Mouse (Mus musculus): ENCODE data around the gene Sdcbp2.

Sdcbp2 gene

GRCm38 (mm10) chr2:151571873-151572700 lies at the start of gene Sdcbp2:
Gene Sdcbp2, plus strand, starts transcription at chr2:151572622.
- no peak for DNase-seq (ENCODE audit: extremely low read depth, low read depth, low spot score)

- peak; percentile 61 for DNase-seq (ENCODE audit: extremely low read depth, low read depth, low spot score)
These were observed 47.9 kb upstream of the Sdcbp2 start for GRCm38 (mm10) chr2:151524324-151525041.

- no peak for DNase-seq (ENCODE audit: extremely low read depth, low read depth, low spot score)
These were observed 46.9 kb upstream of the Sdcbp2 start for GRCm38 (mm10) chr2:151525520-151525919.

- DNase-seq (ENCODE audit: extremely low read depth, low read depth, low spot score) = no peak
These were observed 44.4 kb upstream of the Sdcbp2 start for GRCm38 (mm10) chr2:151528066-151528465.

- DNase-seq (ENCODE audit: extremely low read depth, low read depth, low spot score) = no peak
These were observed 43.3 kb upstream of the Sdcbp2 start for GRCm38 (mm10) chr2:151529169-151529568.

DNA sequence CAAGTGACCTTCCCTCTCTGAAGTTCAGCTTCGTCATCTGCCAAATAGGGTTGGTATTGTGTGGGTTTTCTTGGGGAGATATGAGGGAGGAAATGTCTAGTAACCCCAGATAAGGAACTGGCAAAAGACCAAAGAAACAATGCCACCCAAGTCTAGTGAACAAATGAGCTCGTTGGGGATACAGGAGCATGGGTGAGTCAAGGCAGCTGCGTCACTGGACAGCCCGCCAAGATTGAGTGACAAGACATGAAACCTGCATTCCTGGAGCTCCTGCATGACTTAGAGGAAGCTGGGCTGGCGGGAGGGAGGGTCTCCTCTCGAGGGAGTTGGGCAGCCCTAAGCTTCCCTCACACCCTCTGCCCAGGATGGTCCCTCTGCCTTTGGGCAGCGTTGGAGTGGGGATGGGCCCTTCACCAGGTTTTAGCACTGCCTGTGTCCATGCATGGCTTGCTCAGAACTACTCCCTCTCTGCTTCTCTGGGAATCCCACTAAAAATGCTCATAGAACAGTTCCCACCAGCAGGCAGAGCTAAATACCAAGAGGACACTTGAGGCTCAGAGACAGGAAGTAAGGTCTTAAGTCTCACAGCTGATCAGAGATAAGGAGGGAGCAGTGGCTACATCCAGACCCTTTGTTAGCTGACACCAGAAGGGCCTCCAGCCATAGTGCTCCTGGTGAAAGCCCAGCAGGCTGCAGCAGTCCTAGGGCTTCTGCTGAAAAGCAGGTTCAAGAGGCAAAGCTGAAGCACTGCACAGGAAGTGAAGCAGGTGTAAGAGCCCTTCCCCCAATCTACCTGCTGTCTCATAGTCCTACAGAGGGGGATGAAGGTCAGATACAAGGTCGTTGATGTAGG lies 41.8 kb upstream of the Sdcbp2 start:
- no peak for DNase-seq (ENCODE audit: extremely low read depth, low read depth, low spot score)

DNA sequence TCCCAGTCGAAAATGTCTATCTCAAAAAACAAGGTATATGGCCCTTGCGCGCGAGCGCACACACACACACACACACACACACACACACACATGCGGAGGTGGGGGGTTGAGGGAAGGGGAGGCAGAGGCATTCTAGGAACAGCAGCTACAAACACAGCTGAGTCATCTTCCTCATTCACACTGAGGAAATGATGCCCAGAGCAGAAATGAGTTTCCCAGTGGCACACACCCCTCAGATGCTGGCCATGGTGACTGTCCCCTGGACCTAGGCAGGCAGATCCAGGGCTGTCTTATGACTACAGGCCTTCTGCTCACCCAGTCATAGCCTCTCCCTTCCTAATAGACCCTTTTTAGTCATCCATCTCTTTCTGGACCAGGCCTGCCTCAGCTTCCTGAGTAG lies 38.8 kb upstream of the Sdcbp2 start:
- no peak for DNase-seq (ENCODE audit: extremely low read depth, low read depth, low spot score)

GRCm38 (mm10) chr2:151535961-151536617 lies 36.3 kb upstream of the Sdcbp2 start:
- no peak for DNase-seq (ENCODE audit: extremely low read depth, low read depth, low spot score)

DNA sequence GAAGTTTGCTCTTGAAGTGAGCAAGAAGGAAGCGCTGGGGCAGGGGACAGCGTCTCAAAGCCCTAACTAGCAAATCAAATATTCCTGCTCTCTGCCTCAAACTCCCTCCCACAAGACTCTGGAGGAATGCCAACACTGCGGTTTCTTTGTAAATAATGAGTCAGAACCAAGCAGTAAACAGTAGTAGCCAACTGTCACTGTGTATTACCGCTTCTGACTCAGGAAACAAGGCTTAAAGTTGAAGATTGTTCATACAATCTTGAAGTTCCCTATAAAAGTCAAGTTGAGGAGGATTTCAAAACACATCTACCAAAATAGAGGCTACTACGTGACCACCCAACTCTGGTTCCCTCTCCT lies 35.8 kb upstream of the Sdcbp2 start:
- no peak for DNase-seq (ENCODE audit: extremely low read depth, low read depth, low spot score)

GRCm38 (mm10) chr2:151538646-151539045 lies 33.8 kb upstream of the Sdcbp2 start:
- DNase-seq (ENCODE audit: extremely low read depth, low read depth, low spot score) = no peak

DNA sequence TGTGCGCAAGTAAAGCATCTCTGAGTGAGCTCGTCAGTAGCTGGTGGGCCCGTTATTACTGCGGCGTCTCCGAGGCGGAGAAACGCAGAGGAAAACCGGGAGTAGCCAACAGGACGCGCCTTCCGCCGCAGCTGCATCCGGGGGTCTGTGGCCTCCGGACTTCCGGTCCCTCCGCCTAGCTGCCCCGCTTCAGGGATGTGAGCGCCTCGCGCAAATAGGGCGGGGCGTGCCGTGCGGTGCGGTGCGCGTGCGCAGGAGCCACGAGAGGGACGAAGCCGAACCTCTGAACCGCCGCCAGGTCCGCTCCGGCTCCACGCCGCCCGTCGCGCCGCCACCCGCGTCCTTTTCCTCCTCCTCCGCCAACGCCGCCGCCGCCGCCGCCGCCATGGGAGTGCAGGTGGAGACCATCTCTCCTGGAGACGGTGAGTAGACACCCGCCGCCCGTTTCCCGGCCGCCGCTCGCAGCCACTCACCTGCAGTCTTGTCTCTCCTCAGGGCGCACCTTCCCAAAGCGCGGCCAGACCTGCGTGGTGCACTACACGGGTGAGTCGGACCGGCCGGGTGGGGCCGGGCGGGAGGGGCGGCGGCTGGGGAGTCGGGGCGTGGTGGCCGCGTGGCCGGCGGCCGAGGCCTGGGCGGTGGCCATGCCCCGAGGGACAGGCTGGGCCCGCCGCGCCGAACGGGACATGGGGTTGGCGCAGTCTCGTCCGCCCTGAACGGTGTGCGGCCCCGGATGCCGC lies 29.9 kb upstream of the Sdcbp2 start, which contains the start of gene Fkbp1a:
Gene Fkbp1a, plus strand, starts transcription at position 161 of the 740 bp plus-strand sequence.
- DNase-seq (ENCODE audit: extremely low read depth, low read depth, low spot score) = no peak

DNA sequence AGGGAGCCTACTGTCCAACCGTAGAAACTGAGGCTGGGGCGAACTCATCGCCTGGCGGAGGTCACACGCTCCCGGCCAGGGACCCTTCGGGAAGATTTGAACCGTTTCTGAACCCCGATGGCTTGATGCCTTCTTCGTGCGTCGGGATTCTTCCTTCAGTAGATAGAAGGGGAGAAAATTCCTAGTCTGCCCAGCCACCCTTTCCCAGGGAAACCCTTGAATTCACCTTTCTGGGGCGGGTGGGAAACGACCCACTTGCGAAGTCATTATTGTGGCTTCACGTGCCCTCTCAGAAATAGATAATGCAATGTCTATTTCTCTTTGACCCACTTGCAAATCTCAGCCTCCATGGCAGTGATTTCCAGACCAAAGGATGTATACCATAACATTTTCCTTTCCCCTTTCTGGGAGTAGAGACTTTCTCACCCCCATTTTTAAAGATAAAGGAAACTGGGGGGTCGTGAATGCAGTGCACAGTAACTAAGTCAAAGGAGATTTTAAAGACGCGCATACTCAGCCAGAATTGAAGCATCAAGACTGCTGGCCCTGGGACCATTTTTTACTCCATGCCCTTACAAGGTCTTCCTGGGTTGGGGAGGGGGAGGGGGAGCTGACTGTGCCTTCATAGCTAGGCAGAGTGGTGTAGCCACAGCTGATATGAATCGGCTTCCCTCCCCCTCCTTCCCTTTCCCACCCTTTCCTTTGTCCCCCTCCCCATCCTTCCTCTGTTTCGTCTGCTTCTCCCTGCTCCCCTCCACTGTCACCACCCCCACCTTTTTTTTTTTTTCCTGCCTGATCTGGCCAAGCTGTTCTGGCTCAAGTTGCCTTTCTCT lies 29.1 kb upstream of the Sdcbp2 start:
- DNase-seq (ENCODE audit: extremely low read depth, low read depth, low spot score) = no peak

GRCm38 (mm10) chr2:151544673-151545072 lies 27.7 kb upstream of the Sdcbp2 start:
- no peak for DNase-seq (ENCODE audit: extremely low read depth, low read depth, low spot score)

DNA sequence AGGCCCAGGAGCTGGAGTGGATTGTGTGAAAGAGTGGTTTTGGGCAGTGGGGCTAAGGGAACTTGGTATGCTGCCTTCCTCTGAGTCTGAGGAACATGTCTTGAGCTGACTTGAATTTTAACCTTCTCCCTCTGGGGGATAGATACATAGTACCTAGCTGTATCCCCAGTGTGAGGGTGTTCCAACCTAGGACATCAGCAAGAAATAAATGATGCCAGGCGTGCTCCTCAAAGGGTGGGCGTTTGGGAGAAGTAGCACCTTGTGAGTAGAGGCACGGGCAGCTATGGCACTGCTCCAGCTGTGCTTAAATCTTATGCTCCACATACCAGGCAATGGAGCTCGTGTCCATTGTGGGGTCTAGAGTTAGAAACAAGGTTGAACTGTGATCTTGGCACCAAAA lies 25.9 kb upstream of the Sdcbp2 start:
- no peak for DNase-seq (ENCODE audit: extremely low read depth, low read depth, low spot score)

DNA sequence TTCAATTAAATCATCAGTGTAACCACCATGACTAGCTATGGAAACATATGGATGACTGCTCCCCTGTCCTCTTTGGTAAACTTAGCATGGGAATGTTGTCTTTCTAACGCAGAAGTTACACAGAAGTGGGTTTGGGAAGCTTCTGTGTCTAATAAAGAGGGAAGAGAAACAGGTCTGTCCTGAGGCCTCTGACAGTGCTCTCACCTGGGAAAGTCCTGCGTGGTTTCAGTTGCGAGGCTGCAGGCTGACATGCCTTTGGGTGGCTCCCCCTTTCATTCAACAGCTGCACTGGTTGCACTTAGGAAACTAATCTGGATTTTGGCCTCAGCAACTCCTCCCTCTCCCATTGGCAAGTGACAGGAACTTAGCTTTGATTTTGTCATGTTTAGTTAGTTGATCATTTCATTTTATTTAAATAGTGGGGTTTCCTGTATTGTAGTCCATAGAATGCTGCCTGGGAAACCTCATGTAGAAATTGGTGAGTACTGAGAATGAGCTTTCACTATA lies 22.8 kb upstream of the Sdcbp2 start:
- no peak for DNase-seq (ENCODE audit: extremely low read depth, low read depth, low spot score)

GRCm38 (mm10) chr2:151562930-151563921 lies 9.2 kb upstream of the Sdcbp2 start:
- DNase-seq (ENCODE audit: extremely low read depth, low read depth, low spot score) = no peak

DNA sequence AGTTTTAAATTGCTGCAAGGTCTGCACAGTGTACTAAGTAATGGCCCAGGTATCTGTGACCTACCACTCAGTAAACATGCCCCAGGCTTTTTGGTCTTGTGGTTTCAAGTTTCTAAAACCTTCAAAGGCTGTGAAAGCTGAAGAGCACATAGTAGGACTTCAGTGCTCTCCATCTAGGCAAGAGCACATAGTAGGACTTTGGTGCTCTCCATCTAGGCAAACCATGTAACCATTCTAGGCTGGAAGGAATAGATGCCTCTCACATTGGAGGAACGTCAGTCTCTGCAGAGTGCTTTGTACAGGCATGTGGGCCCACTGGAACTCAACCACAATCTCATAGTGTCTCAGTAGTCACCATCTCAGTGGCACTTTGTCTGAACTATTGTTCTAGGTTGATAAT lies 8.4 kb upstream of the Sdcbp2 start:
- no peak for DNase-seq (ENCODE audit: extremely low read depth, low read depth, low spot score)

DNA sequence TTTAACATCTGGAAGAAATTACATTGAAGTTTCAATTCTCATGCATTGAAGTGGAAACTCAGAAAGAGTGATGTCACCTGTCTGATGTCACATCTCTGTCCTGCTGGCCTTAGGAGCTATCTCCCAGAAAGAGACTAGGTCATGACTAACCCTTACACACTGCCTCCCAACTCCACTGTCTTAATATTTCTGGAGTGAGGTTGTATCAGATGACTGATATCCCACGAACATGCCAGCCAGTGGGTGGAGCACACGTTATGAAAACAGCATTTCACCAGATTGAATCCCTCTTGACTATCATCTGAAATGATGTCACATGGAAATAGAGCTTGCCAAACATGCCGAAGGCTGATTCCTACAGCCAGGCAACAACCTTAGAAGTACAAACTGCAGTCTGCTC lies 7.4 kb upstream of the Sdcbp2 start:
- no peak for DNase-seq (ENCODE audit: extremely low read depth, low read depth, low spot score)
